Mouse (Mus musculus): ENCODE data around the gene Fshr.

- TF ChIP-seq FLI1 (IDR thresholded peaks at IDR 0.05; ENCODE audit: low read length): no peak
- TF ChIP-seq GATA1 (IDR thresholded peaks at IDR 0.05; ENCODE audit: borderline replicate concordance, low read length): no peak
Observed at GRCm38 (mm10) chr17:89019518-89019917, 181.0 kb downstream of the Fshr start.

All from megakaryocyte, embryonic 14.5 days (primary cell).